Mouse (Mus musculus) forebrain, embryonic 14.5 days (tissue): Measurements from ENCODE around the gene Armc7. TPM values are rescaled to one million over a fixed set of nuclear protein-coding genes. Genes with fewer than 3 reads are reported as not detected.

Experiments used
- ATAC-seq: fragments of 200-750 bp; cut with Nextera tagmentation; 2 replicates; pipeline ENCODE4 v1.8.0; 2017; ENCODE audit warnings: mild to moderate bottlenecking, moderate library complexity
- DNase-seq: peaks from one replicate; pipeline ENCODE4 v3.0.0-alpha.2; 2015; ENCODE audit warnings: low spot score
- H3K27ac ChIP-seq: fragments of 300-500 bp; sonication (generic); 2 replicates; pipeline ENCODE4 v1.5.1; 2014; ENCODE audit warnings: low read depth, mild to moderate bottlenecking, control low read depth, low read length, moderate library complexity
- H3K27me3 ChIP-seq: fragments of 300-500 bp; sonication (generic); replicated peaks from 2 replicates; pipeline ENCODE4 v1.6.1; 2014; ENCODE audit warnings: low read length, control low read depth, mixed read lengths; ENCODE audit not compliant: control insufficient read depth, insufficient read depth
- H3K36me3 ChIP-seq: fragments of 300-500 bp; sonication (generic); 2 replicates; pipeline ENCODE4 v1.6.1; 2014; ENCODE audit warnings: low read length, control low read depth; ENCODE audit not compliant: control insufficient read depth, insufficient read depth
- H3K4me1 ChIP-seq: fragments of 300-500 bp; sonication (generic); 2 replicates; pipeline ENCODE4 v1.6.1; 2014; ENCODE audit warnings: antibody characterized with exemption, low read length, control low read depth; ENCODE audit not compliant: control insufficient read depth, insufficient read depth
- H3K4me2 ChIP-seq: fragments of 300-500 bp; sonication (generic); 2 replicates; pipeline ENCODE4 v1.6.1; 2014; ENCODE audit warnings: mild to moderate bottlenecking, control low read depth, low read length
- H3K4me3 ChIP-seq: fragments of 300-500 bp; sonication (generic); 2 replicates; pipeline ENCODE4 v1.5.1; 2014; ENCODE audit warnings: low read depth, low read length, control low read depth
- H3K9ac ChIP-seq: fragments of 300-500 bp; sonication (generic); 2 replicates; pipeline ENCODE4 v1.6.1; 2014; ENCODE audit warnings: mild to moderate bottlenecking, low read length, control low read depth, moderate library complexity
- H3K9me3 ChIP-seq: fragments of 300-500 bp; sonication (generic); replicated peaks from 2 replicates; pipeline ENCODE4 v1.6.1; 2016; ENCODE audit warnings: low read length, control low read depth, mixed read lengths; ENCODE audit not compliant: control insufficient read depth
- WGBS: fragments of 180-500 bp; shearing (Covaris S2); extraction: QIAGEN DNeasy Blood & Tissue Kit; methylation state at CpG from one replicate; pipeline ENCODE4 v1.1.7; 2014; 5-methylcytosine and 5-hydroxymethylcytosine counted together
- polyA plus RNA-seq: library from polyadenylated mRNA; unstranded; fragments of >200 nt; fragmentation: Nextera tagmentation; extraction: Ambion mirVana; gene quantifications from 2 replicates; pipeline ENCODE4 v1.2.1, GENCODE M21; 2014

The Armc7 gene
- 11.5 and 14.6 TPM in 2 replicates for polyA plus RNA-seq

- H3K36me3 ChIP-seq = no peaks in the 10 kb centered on the region
- peak within 1 kb of the TSS; percentile 74 for H3K27ac ChIP-seq
- H3K4me1 ChIP-seq = peaks cover 18% of the 10 kb centered on the region
- peak; percentile 98 for DNase-seq
- H3K4me3 ChIP-seq = peak within 1 kb of the TSS; percentile 65
- H3K4me2 ChIP-seq = peak within 1 kb of the TSS; percentile 95
- 2% methylated on average over 26 of the region's 26 CpGs for WGBS
- no peaks in the 10 kb centered on the region for H3K27me3 ChIP-seq
- peak within 1 kb of the TSS; percentile 66 for H3K9ac ChIP-seq
- peak; percentile 99 for ATAC-seq
- no peaks in the 10 kb centered on the region for H3K9me3 ChIP-seq
Observed at GRCm38 (mm10) chr11:115475025-115475757, at the start of gene Armc7. Armc7 (plus strand) TSS chr11:115475667.

GRCm38 (mm10) chr11:115425671-115426070 is 49.8 kb upstream of the Armc7 start:
- H3K4me1 ChIP-seq = peaks cover 10% of the 10 kb centered on the region; the same call in 1 of the 2 replicates
- H3K9ac ChIP-seq = no peak overlapping the region
- H3K36me3 ChIP-seq = peaks cover 63% of the 10 kb centered on the region
- H3K9me3 ChIP-seq = no peaks in the 10 kb centered on the region
- H3K27ac ChIP-seq = no peak overlapping the region
- ATAC-seq (no peak), DNase-seq (no peak)
- H3K27me3 ChIP-seq = no peaks in the 10 kb centered on the region
- no peak overlapping the region for H3K4me3 ChIP-seq
- no peak overlapping the region for H3K4me2 ChIP-seq
- WGBS = 94% methylated on average over 6 of the region's 6 CpGs

- Histone ChIP-seq H3K27ac (peak overlapping the region; percentile 23; the same call in 1 of the 2 replicates), H3K4me3 (no peak overlapping the region), H3K4me2 (peak overlapping the region; percentile 27; the same call in 1 of the 2 replicates), H3K9ac (peak overlapping the region; percentile 10; the same call in 1 of the 2 replicates), H3K9me3 (no peaks in the 10 kb centered on the region), H3K27me3 (no peaks in the 10 kb centered on the region), H3K4me1 (no peaks in the 10 kb centered on the region), H3K36me3 (peaks cover 76% of the 10 kb centered on the region)
- DNase-seq = peak; percentile 90
- ATAC-seq = peak; percentile 78
- 33% methylated on average over 20 of the region's 20 CpGs for WGBS
Observed at GRCm38 (mm10) chr11:115427482-115428331, 47.8 kb upstream of the Armc7 start.

DNA sequence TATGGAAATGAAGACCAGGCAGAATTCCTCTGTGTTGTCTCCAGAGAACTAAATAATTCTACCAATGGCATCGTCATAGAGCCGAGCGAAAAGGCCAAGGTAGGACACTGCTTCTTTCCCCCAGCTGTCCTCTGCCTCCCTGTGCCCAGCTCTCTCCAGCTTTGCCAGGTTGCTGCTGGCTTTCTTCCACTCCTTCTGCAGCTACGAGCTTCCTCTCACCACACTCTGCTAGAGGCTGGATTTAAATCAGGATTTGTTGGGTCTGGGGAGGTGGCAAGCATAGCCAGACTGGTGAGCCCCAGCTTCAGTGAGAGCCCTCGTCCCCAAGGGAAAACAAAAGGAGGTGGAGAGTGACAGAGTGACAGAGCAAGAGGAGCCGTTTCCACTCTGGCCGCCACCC is 46.2 kb upstream of the Armc7 start:
- H3K27me3 ChIP-seq = no peaks in the 10 kb centered on the region
- H3K4me2 ChIP-seq = no peak overlapping the region
- H3K4me1 ChIP-seq = no peaks in the 10 kb centered on the region
- ATAC-seq (no peak), DNase-seq (no peak)
- H3K27ac ChIP-seq = no peak overlapping the region
- no peaks in the 10 kb centered on the region for H3K9me3 ChIP-seq
- H3K36me3 ChIP-seq = peaks cover 79% of the 10 kb centered on the region
- WGBS = 84% methylated on average over 7 of the region's 7 CpGs
- no peak overlapping the region for H3K4me3 ChIP-seq
- no peak overlapping the region for H3K9ac ChIP-seq

DNA sequence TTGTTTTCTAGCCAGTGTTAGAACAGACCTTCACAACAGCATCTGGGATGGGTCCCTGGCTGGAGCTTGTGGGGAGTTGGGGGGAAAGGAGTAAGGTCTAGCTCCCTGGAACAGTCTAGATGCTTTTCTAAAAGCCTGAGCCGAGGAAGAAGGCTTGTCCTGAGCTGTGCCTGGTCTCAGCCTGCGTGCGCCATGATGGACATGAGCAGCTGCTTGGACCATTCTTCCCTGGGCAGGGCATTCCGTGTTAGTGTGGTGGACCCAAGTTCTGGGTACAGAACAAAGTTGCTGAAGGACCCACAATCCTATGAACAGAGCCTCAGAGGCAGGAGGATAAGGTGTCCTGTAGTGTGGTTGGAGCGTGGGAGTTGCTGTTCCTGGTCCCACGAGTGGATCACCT is 44.9 kb upstream of the Armc7 start:
- H3K27me3 ChIP-seq = no peaks in the 10 kb centered on the region
- no peak overlapping the region for H3K4me3 ChIP-seq
- no peak overlapping the region for H3K4me2 ChIP-seq
- no peak for ATAC-seq
- no peak overlapping the region for H3K9ac ChIP-seq
- WGBS = 94% methylated on average over 6 of the region's 6 CpGs
- no peak for DNase-seq
- H3K27ac ChIP-seq = no peak overlapping the region
- no peaks in the 10 kb centered on the region for H3K9me3 ChIP-seq
- peaks cover 66% of the 10 kb centered on the region for H3K36me3 ChIP-seq
- no peaks in the 10 kb centered on the region for H3K4me1 ChIP-seq

DNA sequence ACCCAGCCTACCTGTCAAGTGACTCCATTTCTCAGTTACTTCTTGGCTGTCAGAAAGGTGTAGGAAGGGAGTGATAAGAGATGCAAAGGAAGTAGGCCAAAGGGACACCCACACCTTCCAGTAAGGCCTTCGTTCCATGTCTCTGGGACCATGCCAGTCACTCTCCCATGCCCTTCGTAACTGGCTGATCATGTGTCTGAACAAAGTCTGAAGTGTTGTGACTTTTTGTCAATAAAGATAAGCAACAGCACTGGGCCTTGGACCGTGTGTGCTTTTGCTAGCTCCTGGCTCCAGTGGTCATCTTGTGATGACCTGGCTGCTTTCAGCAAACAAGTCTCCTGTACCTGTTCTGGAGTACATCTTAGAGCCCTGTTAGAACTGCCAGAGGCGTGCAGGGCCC is 42.7 kb upstream of the Armc7 start:
- Histone ChIP-seq H3K4me2 (no peak overlapping the region), H3K4me1 (peaks cover 3% of the 10 kb centered on the region; the same call in 1 of the 2 replicates), H3K27me3 (no peaks in the 10 kb centered on the region), H3K4me3 (no peak overlapping the region), H3K9ac (no peak overlapping the region), H3K9me3 (no peaks in the 10 kb centered on the region), H3K27ac (no peak overlapping the region), H3K36me3 (peaks cover 47% of the 10 kb centered on the region)
- DNase-seq (no peak), ATAC-seq (no peak)
- WGBS = 82% methylated on average over 4 of the region's 4 CpGs

DNA sequence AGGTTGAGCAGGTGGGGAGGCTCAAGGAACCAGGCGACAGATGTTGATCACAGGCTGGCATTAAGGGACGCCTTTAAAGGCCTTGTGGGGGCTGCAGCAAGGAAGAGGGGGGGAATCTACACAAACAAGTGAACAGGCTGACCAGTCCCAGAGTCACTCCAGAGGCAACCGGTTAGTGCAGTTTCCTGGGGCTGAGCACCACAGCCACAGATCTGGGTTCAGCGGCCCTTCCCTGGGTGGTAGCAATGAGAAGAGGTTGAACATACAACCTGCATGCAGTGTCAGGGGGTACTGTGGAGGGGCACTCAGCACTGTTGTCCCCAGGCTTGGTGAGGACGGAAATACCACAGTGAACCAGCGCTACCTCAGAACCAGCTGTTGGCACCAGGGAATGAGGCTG is 42.1 kb upstream of the Armc7 start:
- no peaks in the 10 kb centered on the region for H3K27me3 ChIP-seq
- peaks cover 46% of the 10 kb centered on the region for H3K36me3 ChIP-seq
- peaks cover 3% of the 10 kb centered on the region; the same call in 1 of the 2 replicates for H3K4me1 ChIP-seq
- no peaks in the 10 kb centered on the region for H3K9me3 ChIP-seq
- DNase-seq = no peak
- no peak overlapping the region for H3K9ac ChIP-seq
- WGBS = 81% methylated on average over 6 of the region's 6 CpGs
- H3K27ac ChIP-seq = no peak overlapping the region
- H3K4me2 ChIP-seq = no peak overlapping the region
- ATAC-seq = no peak
- no peak overlapping the region for H3K4me3 ChIP-seq

GRCm38 (mm10) chr11:115435596-115436337 is 39.7 kb upstream of the Armc7 start:
- H3K27me3 ChIP-seq = no peaks in the 10 kb centered on the region
- peak overlapping the region; percentile 21; the same call in 1 of the 2 replicates for H3K4me3 ChIP-seq
- peaks cover 25% of the 10 kb centered on the region for H3K36me3 ChIP-seq
- peak; percentile 72 for DNase-seq
- peak overlapping the region; percentile 56 for H3K4me2 ChIP-seq
- no peaks in the 10 kb centered on the region for H3K9me3 ChIP-seq
- peak; percentile 61; the same call in 1 of the 2 replicates for ATAC-seq
- 9% methylated on average over 31 of the region's 31 CpGs for WGBS
- no peak overlapping the region for H3K27ac ChIP-seq
- H3K4me1 ChIP-seq = peaks cover 3% of the 10 kb centered on the region; the same call in 1 of the 2 replicates
- peak overlapping the region; percentile 38; the same call in 1 of the 2 replicates for H3K9ac ChIP-seq
